Mouse (Mus musculus) forebrain, embryonic 11.5 days (tissue): ENCODE results near the gene Olfr74. TPM values are rescaled to one million over a fixed set of nuclear protein-coding genes. Genes with fewer than 3 reads are reported as not detected.
"Not testable (repeated sequence)": the region's sequence is repeated elsewhere in the genome, so short reads cannot be mapped to it uniquely, and the experiment has no call there.

Source experiments
- ATAC-seq: fragments of 200-750 bp; cut with Nextera tagmentation; replicated peaks from 2 replicates; pipeline ENCODE4 v1.8.0; 2017; ENCODE audit warnings: moderate TSS enrichment; ENCODE audit not compliant: low FRiP score
- DNase-seq: peaks from one replicate; pipeline ENCODE4 v3.0.0-alpha.2; 2017; ENCODE audit warnings: low spot score
- H3K27ac ChIP-seq: fragments of 300-500 bp; sonication (generic); 2 replicates; pipeline ENCODE4 v1.5.1; 2014; ENCODE audit warnings: low read depth, low read length
- H3K27me3 ChIP-seq: fragments of 300-500 bp; sonication (generic); 2 replicates; pipeline ENCODE4 v1.6.1; 2014; ENCODE audit warnings: mild to moderate bottlenecking, low read length, mixed read lengths; ENCODE audit not compliant: control insufficient read depth, insufficient read depth
- H3K36me3 ChIP-seq: fragments of 300-500 bp; sonication (generic); 2 replicates; pipeline ENCODE4 v1.6.1; 2014; ENCODE audit warnings: mild to moderate bottlenecking, low read length, moderate library complexity, mixed read lengths; ENCODE audit not compliant: control insufficient read depth, insufficient read depth
- H3K4me1 ChIP-seq: fragments of 300-500 bp; sonication (generic); replicated peaks from 2 replicates; pipeline ENCODE4 v1.6.1; 2014; ENCODE audit warnings: low read length, mixed read lengths; ENCODE audit not compliant: control insufficient read depth, insufficient read depth
- H3K4me2 ChIP-seq: fragments of 300-500 bp; sonication (generic); 2 replicates; pipeline ENCODE4 v1.6.1; 2014; ENCODE audit warnings: low read depth, mild to moderate bottlenecking, low read length, moderate library complexity, mixed read lengths; ENCODE audit not compliant: severe bottlenecking
- H3K4me3 ChIP-seq: fragments of 300-500 bp; sonication (generic); 2 replicates; pipeline ENCODE4 v1.5.1; 2014; ENCODE audit warnings: low read depth, low read length
- H3K9ac ChIP-seq: fragments of 300-500 bp; sonication (generic); 2 replicates; pipeline ENCODE4 v1.6.1; 2014; ENCODE audit warnings: low read length
- H3K9me3 ChIP-seq: fragments of 300-500 bp; sonication (generic); 2 replicates; pipeline ENCODE4 v1.6.1; 2016; ENCODE audit warnings: low read length, mixed read lengths; ENCODE audit not compliant: control insufficient read depth
- WGBS: fragments of 180-500 bp; shearing (Covaris S2); extraction: QIAGEN DNeasy Blood & Tissue Kit; methylation state at CpG from one replicate; pipeline ENCODE4 v1.1.7; 2014; 5-methylcytosine and 5-hydroxymethylcytosine counted together
- polyA plus RNA-seq: library from polyadenylated mRNA; unstranded; fragments of >200 nt; fragmentation: Nextera tagmentation; extraction: Ambion mirVana; gene quantifications from 2 replicates; pipeline ENCODE4 v1.2.1, GENCODE M21; 2014

Gene Olfr74
- not detected in 2 replicates for polyA plus RNA-seq

DNA sequence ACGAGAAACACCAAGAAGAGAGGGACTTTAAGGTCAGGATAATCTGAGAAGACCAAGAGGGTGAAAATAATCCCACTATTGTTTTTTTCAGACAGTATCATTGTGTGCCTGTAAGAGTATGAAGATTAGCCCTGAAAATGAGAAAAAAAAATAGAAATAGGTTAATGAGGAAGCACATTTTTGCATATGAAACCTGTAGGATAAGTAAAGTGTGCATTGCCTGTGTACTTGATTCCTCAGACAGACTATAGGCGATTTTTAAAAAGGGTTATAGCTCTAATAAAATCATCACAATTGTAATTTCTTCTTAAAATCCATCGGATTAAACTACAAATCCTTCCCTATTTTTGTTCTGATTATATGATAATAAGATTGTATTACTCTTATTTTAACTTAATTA lies at the start of gene Olfr74:
Gene Olfr74 (minus strand): TSS at position 101 of the 400 bp plus-strand sequence.
- WGBS, result 74% methylated on average over 3 of the region's 3 CpGs
- no peak for ATAC-seq

DNA sequence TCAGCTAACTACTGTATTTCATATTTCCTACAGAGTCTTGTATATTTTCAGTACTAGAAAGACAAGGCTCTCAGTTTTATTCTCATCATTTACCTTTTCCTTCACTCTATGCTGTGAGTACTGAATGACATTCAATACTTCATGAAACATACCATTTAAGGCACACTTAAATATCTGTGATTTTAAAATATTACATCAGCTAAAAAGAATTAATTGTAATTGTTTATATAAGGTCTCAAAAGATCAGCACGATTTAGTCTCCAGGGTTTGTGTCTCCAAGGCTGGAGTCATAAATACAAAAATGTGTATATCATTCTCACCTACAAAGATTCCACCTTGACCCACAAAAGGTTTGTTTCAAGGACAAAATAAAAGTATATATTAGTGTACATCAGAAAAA lies 48.0 kb upstream of the Olfr74 start, which contains the start of gene Olfr1161:
Gene Olfr1161 (plus strand): TSS at position 301 of the 400 bp plus-strand sequence.
- H3K4me3 ChIP-seq, H3K36me3 ChIP-seq, H3K27me3 ChIP-seq, H3K4me1 ChIP-seq, H3K27ac ChIP-seq, DNase-seq, H3K4me2 ChIP-seq, H3K9me3 ChIP-seq, H3K9ac ChIP-seq, ATAC-seq: not testable (repeated sequence)
- WGBS, result 82% methylated on average over 1 of the region's 1 CpGs

More for the DNA sequence above, at the start of gene Olfr74:
- H3K4me1 ChIP-seq, result no peaks in the 10 kb centered on the region
- no peak for DNase-seq
- H3K27me3 ChIP-seq, result no peaks in the 10 kb centered on the region
- no peaks in the 10 kb centered on the region for H3K9me3 ChIP-seq
- no peak within 1 kb of the TSS for H3K9ac ChIP-seq
- H3K27ac ChIP-seq, result no peak within 1 kb of the TSS
- no peak within 1 kb of the TSS for H3K4me2 ChIP-seq
- no peaks in the 10 kb centered on the region for H3K36me3 ChIP-seq
- H3K4me3 ChIP-seq, result no peak within 1 kb of the TSS

DNA sequence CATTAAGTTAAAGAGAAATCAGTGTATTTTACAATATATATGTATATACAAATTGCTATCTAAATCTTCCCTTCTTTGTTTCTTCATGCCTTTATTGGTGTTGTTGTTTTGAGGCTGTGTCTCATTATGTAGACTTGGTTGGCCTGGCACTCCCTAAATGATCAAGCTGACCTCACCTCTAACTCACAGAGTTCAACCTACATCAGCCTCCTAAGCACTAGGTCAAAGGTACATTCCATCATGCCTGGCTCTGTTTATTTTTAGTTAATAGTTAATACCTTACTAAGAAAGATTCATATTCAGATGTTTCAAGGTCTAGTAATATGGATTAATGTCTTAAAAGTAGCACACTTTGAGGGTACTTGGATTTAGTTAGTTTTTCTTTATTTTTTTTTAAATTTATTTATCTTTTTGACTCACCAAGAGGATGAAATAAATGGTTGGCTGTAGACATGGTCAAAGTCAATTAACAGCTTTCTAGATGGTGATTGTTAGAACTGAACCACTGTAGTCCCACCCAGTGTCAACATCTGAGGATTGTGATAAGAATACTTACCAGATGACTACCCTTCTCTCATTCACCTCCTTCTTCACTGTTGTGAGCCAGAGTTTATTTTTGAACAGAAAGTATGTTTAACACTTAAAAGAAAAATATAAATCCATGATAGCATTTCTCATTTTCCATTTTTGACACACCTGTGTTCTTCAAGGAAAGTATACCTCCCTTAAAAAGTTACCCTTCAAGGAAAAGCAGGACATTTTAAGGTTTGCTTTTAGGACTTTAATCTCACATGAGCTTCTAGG lies 33.3 kb upstream of the Olfr74 start, which contains the start of gene Olfr1160:
Gene Olfr1160 (minus strand): TSS at position 754 of the 804 bp plus-strand sequence.
- DNase-seq (no peak), ATAC-seq (no peak)
- Histone ChIP-seq H3K27ac (no peak within 1 kb of the TSS), H3K27me3 (no peaks in the 10 kb centered on the region), H3K9ac (no peak within 1 kb of the TSS), H3K4me2 (no peak within 1 kb of the TSS), H3K36me3 (no peaks in the 10 kb centered on the region), H3K4me3 (no peak within 1 kb of the TSS), H3K4me1 (no peaks in the 10 kb centered on the region), H3K9me3 (no peaks in the 10 kb centered on the region)

DNA sequence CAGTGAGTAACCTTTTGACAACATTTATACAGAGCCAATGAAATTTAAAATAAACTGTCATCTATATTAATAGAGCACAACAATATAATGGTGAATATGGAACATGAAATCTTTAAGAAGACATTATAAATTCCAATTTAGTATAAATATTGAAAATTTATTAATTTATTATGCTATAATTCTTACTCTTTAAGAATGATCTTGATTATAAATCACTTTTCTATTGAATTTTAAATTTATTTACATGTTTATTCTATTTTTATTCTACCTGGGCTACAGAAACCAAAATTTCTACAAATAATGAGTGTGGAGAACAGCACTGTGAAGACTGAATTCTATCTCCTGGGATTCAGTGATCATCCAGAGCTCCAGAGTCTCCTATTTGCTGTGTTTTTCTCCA lies 15.3 kb upstream of the Olfr74 start, which contains the start of gene Olfr1158:
Gene Olfr1158 (plus strand): TSS at position 301 of the 400 bp plus-strand sequence.
- ATAC-seq (no peak), DNase-seq (no peak)
- H3K4me2 ChIP-seq, result no peak within 1 kb of the TSS
- no peak within 1 kb of the TSS for H3K4me3 ChIP-seq
- no peak within 1 kb of the TSS for H3K9ac ChIP-seq
- no peaks in the 10 kb centered on the region for H3K4me1 ChIP-seq
- no peaks in the 10 kb centered on the region for H3K9me3 ChIP-seq
- no peak within 1 kb of the TSS for H3K27ac ChIP-seq
- H3K36me3 ChIP-seq, result no peaks in the 10 kb centered on the region
- H3K27me3 ChIP-seq, result no peaks in the 10 kb centered on the region

- no peaks in the 10 kb centered on the region for H3K36me3 ChIP-seq
- H3K27ac ChIP-seq, result no peak within 1 kb of the TSS
- no peak within 1 kb of the TSS for H3K4me3 ChIP-seq
- H3K27me3 ChIP-seq, result no peaks in the 10 kb centered on the region
- no peak within 1 kb of the TSS for H3K9ac ChIP-seq
- H3K4me1 ChIP-seq, result no peaks in the 10 kb centered on the region
- no peak for DNase-seq
- WGBS, result 91% methylated on average over 4 of the region's 4 CpGs
- ATAC-seq, result no peak
- no peak within 1 kb of the TSS for H3K4me2 ChIP-seq
- no peaks in the 10 kb centered on the region for H3K9me3 ChIP-seq
Observed at GRCm38 (mm10) chr2:87968199-87968598, 6.3 kb downstream of the Olfr74 start, which contains the start of gene Olfr1157. Gene Olfr1157 (minus strand): TSS chr2:87968299.

- no peak for DNase-seq
- Histone ChIP-seq H3K27ac (no peak within 1 kb of the TSS), H3K27me3 (no peaks in the 10 kb centered on the region), H3K9ac (no peak within 1 kb of the TSS), H3K4me1 (no peaks in the 10 kb centered on the region), H3K4me3 (no peak within 1 kb of the TSS), H3K9me3 (no peaks in the 10 kb centered on the region), H3K4me2 (no peak within 1 kb of the TSS), H3K36me3 (no peaks in the 10 kb centered on the region)
- ATAC-seq, result no peak
Observed at GRCm38 (mm10) chr2:87953000-87953399, 21.5 kb downstream of the Olfr74 start, which contains the start of gene Olfr1156. Gene Olfr1156 (minus strand): TSS chr2:87953100.

DNA sequence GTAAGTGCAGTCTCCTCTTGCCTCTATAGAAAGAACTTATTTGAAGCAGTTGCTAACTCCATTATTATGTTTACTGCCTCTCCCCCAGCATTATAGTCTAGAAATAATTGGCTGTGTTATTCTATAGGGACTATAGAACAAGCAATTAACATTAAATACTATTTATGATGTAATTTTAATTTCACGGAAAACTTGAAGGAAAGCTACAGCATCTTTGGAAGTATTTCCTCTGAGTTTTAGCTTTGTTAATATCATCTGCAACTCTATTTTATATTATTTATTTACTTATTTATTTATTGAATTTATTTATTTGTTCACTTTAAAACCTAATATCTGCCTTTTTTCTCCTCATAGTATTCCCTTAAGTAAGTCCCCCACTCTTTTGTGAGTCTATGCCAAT lies 29.4 kb downstream of the Olfr74 start, which contains the start of gene Olfr1155:
Gene Olfr1155 (minus strand): TSS at position 101 of the 400 bp plus-strand sequence.
- no peaks in the 10 kb centered on the region for H3K27me3 ChIP-seq
- no peak within 1 kb of the TSS for H3K4me2 ChIP-seq
- H3K9me3 ChIP-seq, result no peaks in the 10 kb centered on the region
- H3K36me3 ChIP-seq, result no peaks in the 10 kb centered on the region
- H3K27ac ChIP-seq, result no peak within 1 kb of the TSS
- 93% methylated on average over 1 of the region's 1 CpGs for WGBS
- H3K9ac ChIP-seq, result no peak within 1 kb of the TSS
- ATAC-seq (no peak), DNase-seq (no peak)
- H3K4me3 ChIP-seq, result no peak within 1 kb of the TSS
- H3K4me1 ChIP-seq, result no peaks in the 10 kb centered on the region
